Mouse (Mus musculus): ENCODE measurements around the gene Lclat1.

The Lclat1 gene

GRCm38 (mm10) chr17:73195074-73195723 is 87.4 kb downstream of the Lclat1 start:
- DNase-seq (ENCODE audit: low spot score in 2 of 2) = no peak

- no peak for DNase-seq (ENCODE audit: low spot score in 2 of 2)
These were observed 88.4 kb downstream of the Lclat1 start for GRCm38 (mm10) chr17:73196139-73196538.

GRCm38 (mm10) chr17:73197724-73198123 is 89.9 kb downstream of the Lclat1 start:
- DNase-seq (ENCODE audit: low spot score in 2 of 2) = no peak

- DNase-seq (ENCODE audit: low spot score in 2 of 2) = no peak
These were observed 91.6 kb downstream of the Lclat1 start for GRCm38 (mm10) chr17:73199387-73199786.

- no peak for DNase-seq (ENCODE audit: low spot score in 2 of 2)
These were observed 92.6 kb downstream of the Lclat1 start for GRCm38 (mm10) chr17:73200380-73200779.

GRCm38 (mm10) chr17:73203642-73204332 is 96.0 kb downstream of the Lclat1 start:
- DNase-seq (ENCODE audit: low spot score in 2 of 2) = no peak

- no peak for DNase-seq (ENCODE audit: low spot score in 2 of 2)
These were observed 103.3 kb downstream of the Lclat1 start for GRCm38 (mm10) chr17:73210960-73211531.

- no peak for DNase-seq (ENCODE audit: low spot score in 2 of 2)
These were observed 105.0 kb downstream of the Lclat1 start for GRCm38 (mm10) chr17:73212754-73213153.

- no peak for DNase-seq (ENCODE audit: low spot score in 2 of 2)
These were observed 105.4 kb downstream of the Lclat1 start for GRCm38 (mm10) chr17:73213187-73213586.

- DNase-seq (ENCODE audit: low spot score in 2 of 2) = no peak
These were observed 105.9 kb downstream of the Lclat1 start for GRCm38 (mm10) chr17:73213677-73214076.

- DNase-seq (ENCODE audit: low spot score in 2 of 2) = no peak
These were observed 109.5 kb downstream of the Lclat1 start for GRCm38 (mm10) chr17:73217274-73217673.

- no peak for DNase-seq (ENCODE audit: low spot score in 2 of 2)
These were observed 113.0 kb downstream of the Lclat1 start for GRCm38 (mm10) chr17:73220746-73221145.

- no peak for DNase-seq (ENCODE audit: low spot score in 2 of 2)
These were observed 114.3 kb downstream of the Lclat1 start for GRCm38 (mm10) chr17:73222077-73222476.

- DNase-seq (ENCODE audit: low spot score in 2 of 2) = no peak
These were observed 117.7 kb downstream of the Lclat1 start for GRCm38 (mm10) chr17:73225442-73225841.

GRCm38 (mm10) chr17:73225996-73226395 is 118.2 kb downstream of the Lclat1 start:
- no peak for DNase-seq (ENCODE audit: low spot score in 2 of 2)

- DNase-seq (ENCODE audit: low spot score in 2 of 2) = no peak
These were observed 118.8 kb downstream of the Lclat1 start for GRCm38 (mm10) chr17:73226595-73226994.

- no peak for DNase-seq (ENCODE audit: low spot score in 2 of 2)
These were observed 119.6 kb downstream of the Lclat1 start for GRCm38 (mm10) chr17:73227361-73227760.

- no peak for DNase-seq (ENCODE audit: low spot score in 2 of 2)
These were observed 121.8 kb downstream of the Lclat1 start for GRCm38 (mm10) chr17:73229445-73230155.

GRCm38 (mm10) chr17:73230340-73230989 is 122.7 kb downstream of the Lclat1 start:
- no peak for DNase-seq (ENCODE audit: low spot score in 2 of 2)

- DNase-seq (ENCODE audit: low spot score in 2 of 2) = no peak
These were observed 123.6 kb downstream of the Lclat1 start for GRCm38 (mm10) chr17:73231337-73231736.

- DNase-seq (ENCODE audit: low spot score in 2 of 2) = no peak
These were observed 124.8 kb downstream of the Lclat1 start for GRCm38 (mm10) chr17:73232593-73232992.

- no peak for DNase-seq (ENCODE audit: low spot score in 2 of 2)
These were observed 126.2 kb downstream of the Lclat1 start for GRCm38 (mm10) chr17:73233975-73234374.
